Mouse (Mus musculus): ENCODE data around the gene 0610010K14Rik. TPM values are rescaled to one million over a fixed set of nuclear protein-coding genes. Genes with fewer than 3 reads are reported as not detected.

0610010K14Rik gene
- total and polyA plus RNA-seq, 3 experiments, result 27.7 to 153 (median 75.2) TPM

GRCm38 (mm10) chr11:70238591-70239440 lies 1.1 kb upstream of the 0610010K14Rik start:
- Histone ChIP-seq H3K9ac (ENCODE audit: insufficient read depth, low read depth) (peak overlapping the region; percentile 68), H3K4me3 (replicated peaks in 1 of 3; ENCODE audit: low read depth in 2 of 3, low read length in 2 of 3, poor library complexity in 1 of 3) (peak overlapping the region; percentile 77 to 96 (median 79)), H3K4me1 (ENCODE audit: control insufficient read depth in 1 of 2, insufficient read depth in 2 of 2) (peaks cover 4 to 26% of the 10 kb centered on the region in 2 experiments), H3K79me2 (replicated peaks; ENCODE audit: control insufficient read depth, extremely low read depth, insufficient read depth, poor library complexity, severe bottlenecking) (peaks cover 12% of the 10 kb centered on the region), H3K27me3 (replicated peaks) (peaks cover 5% of the 10 kb centered on the region), H3K36me3 (replicated peaks in 1 of 2; ENCODE audit: control insufficient read depth in 1 of 2, insufficient read depth in 1 of 2, low read length in 1 of 2) (peaks cover 10 to 27% of the 10 kb centered on the region in 2 experiments), H3K4me2 (ENCODE audit: insufficient read depth, low read depth, poor library complexity, severe bottlenecking) (peak overlapping the region; percentile 76), H3K9me3 (replicated peaks; ENCODE audit: low read length) (no peaks in the 10 kb centered on the region), H3K27ac (ENCODE audit: insufficient read depth, low read depth) (peak overlapping the region; percentile 78)
- in situ Hi-C loops (cut with MboI; ENCODE audit: low pct_ligation_motif_present, low pct_unique_long_range_greater_than_20kb, low sequenced_read_pairs) (loop anchor here (25.0 kb wide), 2 partner anchors 373 to 523 kb away; partner anchors contain the start of genes 4930544D05Rik, Chrne and Zfp3), dilution Hi-C loops (cut with MboI; ENCODE audit: extremely low pct_ligation_motif_present, extremely low pct_unique_long_range_greater_than_20kb, low sequenced_read_pairs) (no loop called here)
- DNase-seq (ENCODE audit: extremely low read depth), result no peak
- 0 out of 2 replicates have a peak, but pooled peaks have one; percentile 17 for TF ChIP-seq MXI1 (IDR thresholded peaks at IDR 0.05; ENCODE audit: low read depth, low read length)
- no peak for TF ChIP-seq CTCF (conservative IDR thresholded peaks at IDR 0.05 in 1 of 2, IDR thresholded peaks at IDR 0.05 in 1 of 2; ENCODE audit: low read depth in 2 of 2, low read length in 2 of 2)

GRCm38 (mm10) chr11:70236717-70237116 lies 997 bp downstream of the 0610010K14Rik start:
- H3K27ac ChIP-seq (ENCODE audit: insufficient read depth, low read depth), result no peak overlapping the region
- in situ Hi-C loops (cut with MboI; ENCODE audit: low pct_ligation_motif_present, low pct_unique_long_range_greater_than_20kb, low sequenced_read_pairs), result loop anchor here (25.0 kb wide), 2 partner anchors 376 to 526 kb away; partner anchors contain the start of genes 4930544D05Rik, Chrne and Zfp3
- no peaks in the 10 kb centered on the region for H3K27me3 ChIP-seq (replicated peaks)
- no peak for DNase-seq (ENCODE audit: extremely low read depth)
- H3K9ac ChIP-seq (ENCODE audit: insufficient read depth, low read depth), result peak overlapping the region; percentile 83
- no peak for TF ChIP-seq ELF1 (IDR thresholded peaks at IDR 0.05; ENCODE audit: low read depth, low read length)
- no peak for TF ChIP-seq KAT2A (IDR thresholded peaks at IDR 0.05; ENCODE audit: insufficient replicate concordance, low read length)
- no peak for TF ChIP-seq BHLHE40 (IDR thresholded peaks at IDR 0.05; ENCODE audit: low read depth, low read length)
- no peak for TF ChIP-seq SMC3 (IDR thresholded peaks at IDR 0.05; ENCODE audit: low read depth, low read length)
- no peak for TF ChIP-seq POLR2AphosphoS2 (IDR thresholded peaks at IDR 0.05; ENCODE audit: low read depth, low read length)
- TF ChIP-seq RAD21 (IDR thresholded peaks at IDR 0.05; ENCODE audit: low read depth, low read length), result no peak
- TF ChIP-seq POLR2A (IDR thresholded peaks at IDR 0.05; ENCODE audit: low read depth, low read length), result no peak
- no peak for TF ChIP-seq HCFC1 (IDR thresholded peaks at IDR 0.05; ENCODE audit: low read depth, low read length)
- TF ChIP-seq MEF2A (IDR thresholded peaks at IDR 0.05; ENCODE audit: borderline replicate concordance, low read depth, low read length), result no peak
- no peak for TF ChIP-seq CHD2 (IDR thresholded peaks at IDR 0.05; ENCODE audit: low read length)
- TF ChIP-seq ZNF384 (IDR thresholded peaks at IDR 0.05; ENCODE audit: low read depth, low read length), result no peak
- no peak for TF ChIP-seq USF2 (conservative IDR thresholded peaks at IDR 0.05; ENCODE audit: low read depth, low read length)
- TF ChIP-seq ZC3H11A (IDR thresholded peaks at IDR 0.05; ENCODE audit: low read depth, low read length), result no peak
- TF ChIP-seq UBTF (IDR thresholded peaks at IDR 0.05; ENCODE audit: low read depth, low read length), result no peak
- TF ChIP-seq JUN (IDR thresholded peaks at IDR 0.05; ENCODE audit: insufficient read depth, low read depth, low read length), result no peak
- TF ChIP-seq PAX5 (IDR thresholded peaks at IDR 0.05; ENCODE audit: low read length), result no peak
- TF ChIP-seq EP300 (IDR thresholded peaks at IDR 0.05; ENCODE audit: low read length), result no peak
- TF ChIP-seq SIN3A (IDR thresholded peaks at IDR 0.05; ENCODE audit: low read length), result no peak
- no peak for TF ChIP-seq MXI1 (IDR thresholded peaks at IDR 0.05; ENCODE audit: low read depth, low read length)
- no peak for TF ChIP-seq MYC (IDR thresholded peaks at IDR 0.05; ENCODE audit: low read depth, low read length)
- peaks cover 12% of the 10 kb centered on the region for H3K79me2 ChIP-seq (replicated peaks; ENCODE audit: control insufficient read depth, extremely low read depth, insufficient read depth, poor library complexity, severe bottlenecking)
- no peaks in the 10 kb centered on the region for H3K9me3 ChIP-seq (replicated peaks; ENCODE audit: low read length)
- peaks cover 4 to 26% of the 10 kb centered on the region in 2 experiments for H3K4me1 ChIP-seq (ENCODE audit: control insufficient read depth in 1 of 2, insufficient read depth in 2 of 2)
- dilution Hi-C loops (cut with MboI; ENCODE audit: extremely low pct_ligation_motif_present, extremely low pct_unique_long_range_greater_than_20kb, low sequenced_read_pairs), result no loop called here
- peak overlapping the region; percentile 92; the same call in 1 of the 2 replicates for H3K4me2 ChIP-seq (ENCODE audit: insufficient read depth, low read depth, poor library complexity, severe bottlenecking)
- H3K36me3 ChIP-seq (replicated peaks in 1 of 2; ENCODE audit: control insufficient read depth in 1 of 2, insufficient read depth in 1 of 2, low read length in 1 of 2), result peaks cover 10 to 27% of the 10 kb centered on the region in 2 experiments
- H3K4me3 ChIP-seq (replicated peaks in 1 of 3; ENCODE audit: low read depth in 2 of 3, low read length in 2 of 3, poor library complexity in 1 of 3), result peak overlapping the region; percentile 4 to 96 (median 79)

Measured in CH12.LX (cell line).